Mouse (Mus musculus): Measurements from ENCODE around the gene Tsc22d2.

DNA sequence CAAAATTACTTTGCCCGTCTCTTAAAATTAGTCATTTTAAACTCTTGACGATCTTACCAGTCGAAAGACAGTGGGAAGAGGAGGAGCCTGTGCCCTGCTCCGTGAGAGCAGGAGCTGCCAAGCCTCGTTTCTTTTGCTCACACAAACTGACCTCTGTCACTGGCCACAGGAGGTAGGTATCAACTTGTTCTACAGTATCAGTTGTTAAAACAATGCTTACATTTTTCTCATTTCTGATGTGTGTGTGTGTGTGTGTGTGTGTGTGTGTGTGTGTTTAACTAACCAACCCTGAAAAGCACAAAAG, 41.7 kb upstream of the Tsc22d2 start:
- no peak for TF ChIP-seq CTCF (IDR thresholded peaks at IDR 0.05; ENCODE audit: low read depth)
- no peak for TF ChIP-seq EP300 (IDR thresholded peaks at IDR 0.05; ENCODE audit: low read depth)

All from heart, postnatal 0 days (tissue).